Mouse (Mus musculus) ovary, postnatal 14 days (tissue): ENCODE data around the gene Sdk1.

ENCODE experiments used
- DNase-seq: peaks from one replicate; pipeline ENCODE4 v3.0.0; 2022; ENCODE audit warnings: low spot score

Gene Sdk1

DNA sequence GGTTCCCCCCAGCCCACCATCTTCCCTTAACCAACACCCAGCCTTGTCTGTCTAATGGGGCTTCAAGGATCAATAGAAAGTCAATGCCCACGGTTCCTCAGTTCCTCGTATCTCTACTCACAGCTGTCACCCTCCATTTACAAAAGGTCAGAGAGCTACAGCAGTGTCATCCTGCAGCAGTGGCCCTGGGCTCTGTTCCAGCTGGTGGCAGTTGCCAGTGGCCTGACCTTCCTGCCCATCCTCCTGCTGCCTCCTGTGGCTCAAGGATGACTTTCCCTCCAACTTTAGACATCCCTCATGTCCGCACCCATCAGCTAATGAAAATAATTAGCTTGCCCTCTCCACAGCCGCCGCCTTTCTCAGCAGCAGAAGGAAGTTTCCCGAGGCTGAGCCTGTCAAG is 759.8 kb downstream of the Sdk1 start:
- no peak for DNase-seq

GRCm38 (mm10) chr5:142001973-142002372 is 760.7 kb downstream of the Sdk1 start:
- no peak for DNase-seq

DNA sequence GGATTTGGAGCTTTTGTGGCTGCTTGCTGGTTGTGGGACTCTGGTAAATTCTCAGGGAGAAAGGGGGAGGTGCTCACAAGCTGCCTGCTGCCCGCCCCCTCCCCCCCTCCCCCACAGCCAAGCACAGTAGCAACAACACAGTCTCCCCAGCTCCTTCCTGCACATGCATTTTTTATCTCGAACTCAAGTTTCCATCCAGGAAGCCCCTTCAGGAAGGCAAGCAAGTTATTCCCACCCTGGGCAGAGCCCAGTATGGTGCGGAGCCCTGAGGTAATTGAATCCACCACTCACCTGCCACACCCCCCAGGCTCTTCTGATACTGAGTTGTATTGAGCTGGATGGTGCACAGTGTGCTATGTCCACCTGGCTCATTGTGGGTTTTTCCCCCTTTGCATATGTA is 768.9 kb downstream of the Sdk1 start:
- no peak for DNase-seq

DNA sequence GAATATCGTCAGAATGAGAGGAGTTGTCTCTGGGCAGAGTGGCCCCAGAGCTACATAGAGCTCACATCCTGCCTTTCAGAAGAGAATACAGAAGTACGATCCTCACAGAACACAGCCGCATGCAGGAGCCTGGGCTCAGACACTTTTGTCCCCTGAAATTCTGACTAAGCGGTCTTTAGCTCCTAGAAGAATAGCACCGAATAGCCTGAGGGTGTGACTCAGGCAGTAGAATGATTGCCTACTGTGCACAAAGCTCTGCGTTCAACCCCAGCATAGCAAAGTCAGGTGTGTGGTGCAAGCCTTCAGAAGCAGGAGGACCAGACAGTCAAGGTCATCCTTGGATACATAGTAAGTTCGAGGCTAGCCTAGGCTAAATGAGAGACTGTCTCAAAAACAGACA is 775.7 kb downstream of the Sdk1 start:
- DNase-seq = no peak

GRCm38 (mm10) chr5:142022877-142023580 is 781.7 kb downstream of the Sdk1 start:
- DNase-seq = no peak

GRCm38 (mm10) chr5:142024448-142024847 is 783.2 kb downstream of the Sdk1 start:
- no peak for DNase-seq

DNA sequence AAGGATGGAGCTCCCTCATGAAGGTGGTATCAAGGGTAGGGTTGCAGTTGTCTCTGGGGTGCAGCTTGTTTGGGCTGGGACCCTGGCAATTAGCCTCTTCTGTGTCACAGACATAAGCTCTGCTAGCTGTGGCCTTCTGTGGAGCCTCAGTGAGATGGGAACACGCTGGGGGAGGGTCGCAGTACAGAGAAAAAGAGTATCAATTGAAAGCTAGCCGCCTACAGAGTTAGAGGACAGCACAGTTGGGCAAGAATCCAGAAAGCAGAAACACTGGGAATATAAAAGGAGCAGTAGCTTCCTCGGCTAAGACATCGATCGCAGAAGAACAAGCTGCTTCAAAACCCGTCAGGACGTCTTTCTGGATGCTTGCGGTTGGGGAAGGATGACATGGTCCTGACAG is 795.2 kb downstream of the Sdk1 start:
- DNase-seq = no peak

DNA sequence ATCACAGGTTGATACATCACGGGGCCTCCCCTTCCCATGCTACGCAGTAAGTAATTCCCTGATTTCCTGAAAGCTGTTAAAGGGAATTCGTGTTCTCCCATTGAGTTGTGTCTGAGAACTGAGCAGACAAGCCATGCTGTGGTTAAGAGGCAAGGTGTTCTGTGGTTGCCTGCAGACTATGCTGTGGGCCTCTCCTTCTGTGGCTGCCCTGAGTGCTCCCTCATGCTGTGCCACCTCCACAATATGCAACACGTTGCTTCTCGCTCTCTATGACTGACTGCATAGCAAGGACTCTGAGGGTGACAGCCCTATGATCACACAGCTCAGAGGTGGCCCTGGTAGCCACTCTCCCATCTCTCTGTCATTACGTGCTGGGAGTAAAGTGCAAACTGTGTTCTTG is 797.9 kb downstream of the Sdk1 start:
- no peak for DNase-seq

DNA sequence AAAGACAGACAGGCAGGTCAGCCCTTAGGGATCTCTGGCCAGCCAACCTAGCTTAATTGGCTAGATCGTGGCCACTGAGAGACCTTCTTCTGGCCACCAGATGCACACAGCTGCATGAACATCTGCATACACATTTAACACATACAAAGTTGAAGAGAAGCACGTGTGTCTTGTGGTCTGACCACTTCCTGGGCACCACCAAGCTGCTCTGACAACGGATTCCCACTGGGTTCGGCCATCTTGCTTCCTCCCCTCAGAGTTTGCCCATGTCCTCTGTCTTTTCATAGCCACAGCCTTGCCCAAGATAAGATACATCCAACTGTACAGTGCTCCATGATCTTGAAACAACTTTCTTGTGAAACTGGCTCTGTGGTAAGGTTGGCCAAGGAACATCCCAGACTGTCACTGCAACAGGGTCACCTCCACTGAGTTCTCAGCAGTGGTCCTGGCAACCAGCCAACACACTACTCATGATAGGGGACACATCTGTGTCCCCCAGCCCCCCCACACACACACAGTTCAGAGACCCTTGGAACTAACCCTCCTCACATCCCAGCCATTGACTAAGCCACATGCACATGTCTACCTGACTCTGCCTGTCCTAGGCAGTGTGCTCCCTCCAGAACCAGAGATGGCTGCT is 798.7 kb downstream of the Sdk1 start:
- DNase-seq = no peak

DNA sequence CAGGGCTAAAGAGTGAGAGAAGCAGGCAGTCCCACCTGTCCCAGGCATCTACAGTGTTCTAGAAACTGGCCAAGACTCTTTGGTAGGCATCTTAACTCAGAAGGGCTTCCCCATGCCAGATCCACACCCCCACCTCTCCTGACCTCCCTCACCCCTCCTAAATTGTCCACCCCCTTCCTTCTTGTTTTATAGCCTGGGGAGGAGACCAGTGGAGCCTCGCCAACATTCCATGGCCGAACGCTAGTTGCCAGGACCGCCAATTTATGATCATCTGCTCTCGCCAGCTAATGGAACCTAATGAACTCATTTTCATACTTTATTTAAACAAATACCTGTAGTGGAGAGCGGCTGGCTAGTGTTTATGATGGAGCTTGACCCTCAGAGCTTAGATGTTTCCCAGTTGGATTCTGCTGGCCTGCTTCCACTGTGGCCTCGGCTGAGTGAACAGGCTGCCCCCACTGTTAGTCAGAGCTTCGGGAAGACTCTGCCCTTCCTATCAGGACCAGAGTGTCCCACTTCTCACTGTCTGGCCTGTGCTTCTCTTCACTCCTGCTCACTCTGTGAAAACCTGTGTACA is 800.0 kb downstream of the Sdk1 start:
- peak; percentile 10 for DNase-seq

DNA sequence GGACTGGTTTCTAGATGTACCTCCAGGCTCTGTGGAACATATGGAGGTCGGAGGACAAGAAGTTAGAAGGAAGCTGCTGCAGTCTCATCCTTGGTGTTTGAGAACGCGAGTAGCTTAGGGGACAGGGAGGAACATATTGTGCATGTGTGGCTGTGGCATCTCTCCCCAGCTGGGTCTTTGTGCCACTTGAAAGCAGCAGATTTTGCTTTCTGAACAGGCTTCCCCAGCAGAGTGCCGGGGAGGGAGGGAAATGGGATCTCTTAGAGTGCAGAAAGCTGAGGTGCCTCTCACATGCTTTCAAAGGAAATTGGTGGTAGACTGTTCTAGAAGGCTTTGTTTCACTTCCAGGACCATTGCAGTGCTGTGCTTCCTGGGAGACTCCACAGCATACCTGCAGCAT is 820.5 kb downstream of the Sdk1 start:
- no peak for DNase-seq

- no peak for DNase-seq
These were observed 830.0 kb downstream of the Sdk1 start for GRCm38 (mm10) chr5:142071322-142071721.

- no peak for DNase-seq
These were observed 832.6 kb downstream of the Sdk1 start for GRCm38 (mm10) chr5:142073901-142074300.

DNA sequence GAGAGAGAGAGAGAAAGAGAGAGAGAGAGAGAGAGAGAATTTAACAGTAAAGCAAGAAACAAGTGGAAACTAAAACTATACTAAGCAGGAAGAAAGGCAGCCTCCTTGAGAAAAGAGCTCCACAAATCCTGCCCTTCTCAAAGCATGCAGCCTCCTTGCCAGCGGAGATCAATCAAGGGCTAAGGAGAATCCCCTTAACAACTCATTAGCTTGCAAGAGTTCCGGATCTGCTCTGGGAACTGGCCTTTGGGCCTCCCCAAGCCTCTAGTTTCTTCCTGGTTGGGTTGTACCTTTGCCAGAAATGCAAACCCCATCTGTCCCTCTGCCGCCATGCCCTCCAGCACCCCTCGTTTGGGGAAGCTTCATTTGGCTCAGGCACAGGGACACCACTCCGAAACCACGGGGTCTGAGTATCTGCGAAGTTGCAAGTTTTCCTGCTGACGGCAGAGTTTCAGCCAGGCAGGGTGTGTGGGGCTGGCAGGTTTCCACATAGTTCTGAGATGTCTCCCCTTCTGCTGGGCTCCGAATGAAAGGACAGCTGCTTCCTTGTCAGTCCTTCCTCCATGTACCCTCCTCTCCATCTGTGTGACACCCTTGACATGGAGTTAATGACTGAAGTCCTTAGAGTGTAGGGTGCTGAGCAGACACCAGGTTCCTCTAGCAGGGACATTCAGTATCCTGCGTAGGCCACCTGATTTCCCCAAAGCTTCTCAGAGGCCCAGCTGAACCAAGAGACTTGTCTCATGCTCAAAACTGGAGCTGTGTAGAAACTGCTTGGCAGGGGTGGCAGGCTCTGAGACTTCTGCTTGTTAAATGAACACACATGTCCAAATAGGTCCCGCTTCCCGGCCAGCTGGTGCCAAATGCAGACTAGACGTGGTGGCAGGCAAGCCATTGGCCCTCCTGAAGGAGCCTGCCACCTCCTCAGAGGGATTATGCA is 833.5 kb downstream of the Sdk1 start:
- DNase-seq = peak; percentile 29

GRCm38 (mm10) chr5:142080661-142081060 is 839.4 kb downstream of the Sdk1 start:
- no peak for DNase-seq

DNA sequence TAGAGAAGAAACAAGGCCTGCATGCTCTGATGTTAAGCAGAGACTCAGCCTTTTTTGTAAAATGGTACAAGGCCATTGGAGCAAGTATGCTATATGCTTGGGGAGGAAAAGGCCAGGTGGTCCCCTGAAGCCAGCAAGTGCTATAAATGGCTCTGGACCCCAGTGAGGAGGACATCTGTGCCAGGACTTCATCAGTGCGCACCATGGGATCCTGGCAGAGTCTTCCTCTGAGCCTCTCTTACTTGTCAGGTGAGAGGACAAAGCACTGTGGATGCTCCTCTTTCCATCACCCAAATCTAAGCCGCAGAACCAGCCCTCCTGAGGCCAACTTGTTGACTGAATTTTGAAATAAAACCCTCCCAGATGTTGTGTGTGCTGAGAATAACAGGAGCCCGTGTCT is 839.8 kb downstream of the Sdk1 start:
- no peak for DNase-seq

DNA sequence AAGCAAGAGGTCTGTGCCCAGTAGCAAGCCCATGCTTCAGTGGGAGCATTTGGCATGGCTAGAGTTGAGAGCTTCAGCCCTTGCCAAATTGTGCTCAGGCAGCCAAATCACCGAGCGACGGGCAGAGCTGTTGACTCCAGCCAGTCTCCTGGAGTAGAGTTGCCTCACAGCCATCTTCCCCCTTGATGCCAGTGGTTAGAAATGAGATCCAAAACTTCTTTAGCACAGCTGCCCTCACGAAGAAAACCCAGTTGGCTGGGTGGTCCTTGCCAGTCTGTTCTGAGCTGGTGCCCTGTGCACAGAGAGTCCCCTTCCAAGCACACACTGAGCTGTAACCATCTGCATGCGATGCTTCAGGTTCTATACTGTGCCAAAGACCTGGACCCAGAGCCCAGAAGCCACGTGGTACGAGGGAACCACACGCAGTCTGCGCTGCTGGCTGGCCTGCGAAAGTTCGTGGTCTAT is 855.1 kb downstream of the Sdk1 start:
- DNase-seq = no peak

GRCm38 (mm10) chr5:142100176-142100575 is 858.9 kb downstream of the Sdk1 start:
- no peak for DNase-seq

DNA sequence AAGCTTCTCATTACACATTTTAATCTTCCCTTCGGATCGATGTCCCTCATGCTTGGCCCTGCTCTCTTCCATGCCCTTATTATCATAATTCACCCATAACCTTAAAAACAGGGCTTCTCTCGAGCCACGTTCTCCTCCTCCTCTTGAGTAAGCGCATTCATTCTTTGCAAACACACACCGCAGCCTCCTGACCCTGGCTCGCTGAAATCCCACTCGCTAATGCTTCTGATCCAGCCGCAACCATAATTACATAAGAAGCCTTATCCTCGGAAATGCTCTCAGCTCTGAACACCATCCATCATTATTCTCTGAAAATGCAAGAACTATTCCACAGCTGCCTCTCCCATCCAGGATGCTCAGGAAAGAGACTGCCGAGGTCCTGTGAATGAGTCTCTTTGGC is 866.1 kb downstream of the Sdk1 start:
- DNase-seq = no peak

DNA sequence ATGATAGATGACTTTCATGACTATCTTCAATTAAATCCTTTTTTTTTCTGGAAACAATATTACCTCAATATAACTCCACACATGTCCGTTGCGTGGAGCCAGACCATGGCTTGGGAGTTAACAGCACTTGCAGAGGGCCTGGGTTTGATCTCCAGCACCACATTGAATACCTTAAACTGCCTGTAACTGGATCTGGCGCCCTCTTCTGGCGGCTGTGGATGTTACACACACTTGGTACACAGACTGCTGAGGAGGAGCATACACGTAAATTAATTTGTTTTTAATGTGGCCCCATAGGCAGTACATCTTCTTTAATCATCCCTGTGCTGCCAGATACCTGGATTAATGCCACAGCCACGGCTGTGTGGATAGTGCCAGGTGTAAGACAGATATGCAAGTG is 870.7 kb downstream of the Sdk1 start:
- no peak for DNase-seq

DNA sequence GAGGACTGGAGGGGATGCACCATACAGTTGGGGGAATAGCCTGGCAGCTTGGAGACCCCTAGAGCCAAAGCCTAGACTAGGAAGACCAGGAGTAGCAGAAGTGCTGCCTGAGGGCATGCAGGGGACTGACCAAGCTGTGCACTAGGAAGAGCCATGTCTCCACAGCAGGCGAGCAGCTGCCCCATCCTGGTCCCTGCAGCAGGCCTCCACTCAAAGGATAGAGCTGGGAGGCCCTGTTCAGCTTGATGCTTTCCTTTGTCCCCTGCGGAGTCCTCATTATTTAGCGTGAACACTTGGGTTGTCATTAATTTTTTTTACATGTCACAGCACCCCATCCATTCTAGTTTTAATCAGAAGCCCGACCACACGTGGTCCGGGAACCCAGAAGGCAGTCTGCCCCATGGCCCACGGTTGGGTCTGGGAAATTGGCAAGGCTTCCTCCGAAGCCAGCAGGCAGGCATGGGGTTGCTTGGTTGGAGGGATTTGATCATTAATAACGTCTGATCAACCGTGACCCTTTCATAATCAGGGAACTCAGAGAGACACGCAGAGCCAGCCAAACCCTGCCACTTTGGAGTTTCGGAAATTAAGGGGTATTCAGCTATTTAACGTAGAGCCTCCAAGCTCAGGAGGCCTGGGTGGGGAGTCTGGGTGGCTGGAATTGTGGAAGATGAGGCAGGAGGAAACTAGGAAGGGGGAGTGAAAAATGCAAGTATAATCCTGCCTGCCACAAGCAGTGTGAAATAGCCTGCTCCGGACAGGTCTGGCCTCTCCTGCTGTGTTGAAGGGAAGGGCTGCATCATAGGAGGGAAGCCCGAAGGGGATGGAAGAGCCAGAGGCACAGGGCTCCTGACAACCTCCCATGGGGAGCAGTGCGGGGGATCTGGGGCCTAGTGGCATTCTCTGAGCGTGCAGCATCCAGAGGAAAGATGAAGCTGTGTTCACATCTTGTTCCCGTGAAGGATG is 872.2 kb downstream of the Sdk1 start:
- no peak for DNase-seq
